Mouse (Mus musculus) liver, adult 2 months (tissue): Measurements from ENCODE around the gene Zfp426. TPM values are rescaled to one million over a fixed set of nuclear protein-coding genes. Genes with fewer than 3 reads are reported as not detected.

Experiments used
- DNase-seq: peaks from one replicate; pipeline ENCODE4 v3.0.0-alpha.2; 2011; ENCODE audit warnings: low read depth, low spot score; ENCODE audit errors: extremely low read depth
- H3K27ac ChIP-seq: fragments of 200-500 bp; replicated peaks from 2 replicates; pipeline ENCODE4 v1.5.1; 2012; ENCODE audit warnings: low read depth, mild to moderate bottlenecking, control low read depth, inconsistent platforms, low read length; ENCODE audit not compliant: insufficient read depth
- H3K27me3 ChIP-seq: fragments of 200-500 bp; 2 replicates; pipeline ENCODE4 v1.6.1; 2012; ENCODE audit warnings: mild to moderate bottlenecking, moderate library complexity, low read length, inconsistent platforms; ENCODE audit not compliant: control insufficient read depth, insufficient read depth
- H3K36me3 ChIP-seq: fragments of 200-500 bp; 2 replicates; pipeline ENCODE4 v1.6.1; 2012; ENCODE audit warnings: low read length, inconsistent platforms; ENCODE audit not compliant: control insufficient read depth, insufficient read depth
- H3K4me1 ChIP-seq: fragments of 200-500 bp; 2 replicates; pipeline ENCODE4 v1.6.1; 2011; ENCODE audit warnings: low read length; ENCODE audit not compliant: control insufficient read depth, insufficient read depth
- H3K4me3 ChIP-seq: fragments of 200-500 bp; 2 replicates; pipeline ENCODE4 v1.5.1; 2011; ENCODE audit warnings: low read depth, mild to moderate bottlenecking, control low read depth, low read length, moderate library complexity; ENCODE audit not compliant: insufficient read depth
- H3K79me2 ChIP-seq: fragments of 200-500 bp; 2 replicates; pipeline ENCODE4 v1.6.1; 2012; ENCODE audit warnings: inconsistent platforms, mild to moderate bottlenecking, low read length, moderate library complexity; ENCODE audit not compliant: control insufficient read depth, insufficient read depth
- H3K9ac ChIP-seq: fragments of 200-500 bp; 2 replicates; pipeline ENCODE4 v1.6.1; 2012; ENCODE audit warnings: low read depth, mild to moderate bottlenecking, control low read depth, inconsistent platforms, low read length
- CTCF ChIP-seq: fragments of 200-500 bp; IDR thresholded peaks from 2 replicates; pipeline ENCODE4 v1.5.1; 2011; ENCODE audit warnings: low read depth, low read length, control low read depth
- POLR2A ChIP-seq: fragments of 200-500 bp; IDR thresholded peaks from 2 replicates; pipeline ENCODE4 v1.6.1; 2011; ENCODE audit warnings: low read length, control low read depth; ENCODE audit not compliant: insufficient read depth; ENCODE audit errors: extremely low read depth
- WGBS: fragments of 180-500 bp; shearing (Covaris S2); methylation state at CpG from one replicate; pipeline ENCODE4 v1.1.7; 2018; 5-methylcytosine and 5-hydroxymethylcytosine counted together
- polyA plus RNA-seq: library from polyadenylated mRNA; depleted of rRNA; stranded (reverse); fragments of >200 nt; gene quantifications from 2 replicates; pipeline ENCODE4 v1.2.3, GENCODE M21; 2012; rRNA removed
- total RNA-seq: library from RNA; depleted of rRNA; stranded (reverse); fragments of >200 nt; gene quantifications from 2 replicates; pipeline ENCODE4 v1.2.3, GENCODE M21; 2014; rRNA removed

Gene Zfp426
- total and polyA plus RNA-seq, 2 experiments, result 2.8 to 10.3 TPM

GRCm38 (mm10) chr9:20451493-20451892 lies 41.1 kb downstream of the Zfp426 start:
- WGBS, result 35% methylated on average over 1 of the region's 1 CpGs
- no peak for TF ChIP-seq CTCF
- Histone ChIP-seq H3K36me3 (peaks cover 24% of the 10 kb centered on the region), H3K4me1 (no peaks in the 10 kb centered on the region), H3K9ac (no peak overlapping the region), H3K27me3 (no peaks in the 10 kb centered on the region), H3K79me2 (peaks cover 15% of the 10 kb centered on the region; the same call in 1 of the 2 replicates), H3K4me3 (no peak overlapping the region), H3K27ac (no peak overlapping the region)
- peak; percentile 62 for DNase-seq

DNA sequence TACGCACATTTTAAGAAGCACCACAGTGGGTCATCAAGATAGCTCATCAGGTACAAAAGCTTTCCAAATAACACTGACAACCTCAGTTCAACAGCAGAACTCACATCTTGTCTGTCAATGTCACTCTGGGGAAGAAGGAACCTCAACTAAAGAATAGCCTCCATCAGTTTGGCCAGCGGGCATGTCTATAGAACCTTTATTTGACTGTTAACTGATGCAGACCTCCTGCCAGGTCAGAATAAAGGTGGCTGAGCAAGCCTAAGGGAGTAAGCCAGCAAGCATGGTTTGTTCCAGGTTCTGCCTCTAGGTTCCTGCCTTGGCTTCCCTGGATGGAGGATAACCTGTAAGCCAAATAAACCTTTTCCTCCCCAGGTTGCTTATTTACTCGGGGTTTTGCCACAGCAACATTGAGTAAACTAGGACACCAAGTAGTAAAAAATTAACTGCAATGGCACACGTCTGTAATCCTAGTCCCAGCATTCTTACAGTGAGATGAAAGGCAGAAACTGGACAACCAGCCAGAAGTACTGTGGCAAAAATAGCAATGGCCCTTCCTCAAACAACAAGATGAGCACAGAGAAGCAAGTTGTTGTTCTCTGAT lies 49.3 kb downstream of the Zfp426 start:
- no peak overlapping the region for H3K4me3 ChIP-seq
- DNase-seq, result peak; percentile 98
- peaks cover 63% of the 10 kb centered on the region for H3K36me3 ChIP-seq

DNA sequence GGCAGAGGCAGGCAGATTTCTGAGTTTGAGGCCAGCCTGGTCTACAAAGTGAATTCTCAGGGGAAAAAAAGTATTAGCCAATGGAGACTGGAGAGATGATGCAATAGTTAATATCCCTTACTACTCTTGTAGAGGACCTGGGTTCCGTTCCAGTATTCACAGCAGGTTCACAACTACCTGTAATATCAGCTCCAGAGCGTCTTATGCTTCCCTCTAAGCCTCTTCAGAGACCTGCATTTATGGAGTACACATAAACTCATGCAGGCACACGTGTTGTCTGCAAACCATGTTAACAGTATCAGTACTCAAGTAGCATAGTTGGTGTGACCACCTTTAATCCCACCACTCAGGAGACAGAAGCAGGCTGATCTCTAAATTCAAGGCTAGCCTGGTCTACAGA lies 62.5 kb downstream of the Zfp426 start:
- no peak overlapping the region for H3K9ac ChIP-seq
- H3K27ac ChIP-seq, result no peak overlapping the region
- H3K36me3 ChIP-seq, result no peaks in the 10 kb centered on the region; the same call in 1 of the 2 replicates
- no peaks in the 10 kb centered on the region for H3K4me1 ChIP-seq
- DNase-seq, result no peak
- H3K79me2 ChIP-seq, result no peaks in the 10 kb centered on the region
- no peak overlapping the region for H3K4me3 ChIP-seq
- WGBS, result 92% methylated on average over 3 of the region's 3 CpGs
- TF ChIP-seq CTCF (no peak), POLR2A (no peak)
- no peaks in the 10 kb centered on the region for H3K27me3 ChIP-seq

More for the DNA sequence above, 49.3 kb downstream of the Zfp426 start:
- WGBS, result 48% methylated on average over 4 of the region's 4 CpGs
- H3K79me2 ChIP-seq, result peaks cover 2% of the 10 kb centered on the region; the same call in 1 of the 2 replicates
- H3K27ac ChIP-seq, result peak overlapping the region; percentile 82; the same call in 1 of the 2 replicates
- no peaks in the 10 kb centered on the region for H3K27me3 ChIP-seq
- peaks cover 6% of the 10 kb centered on the region; the same call in 1 of the 2 replicates for H3K4me1 ChIP-seq
- no peak overlapping the region for H3K9ac ChIP-seq
- no peak for TF ChIP-seq POLR2A
- no peak for TF ChIP-seq CTCF

Other genes with a start within 250 kb of the Zfp426 start
- not detected in 2 replicates for gene Olfr39, start 210.4 kb downstream of the Zfp426 start, total RNA-seq
- not detected in 2 replicates for gene Olfr39, start 210.4 kb downstream of the Zfp426 start, polyA plus RNA-seq
- gene Olfr873, start 194.2 kb downstream of the Zfp426 start, total RNA-seq, result not detected in 2 replicates
- gene Olfr873, start 194.2 kb downstream of the Zfp426 start, polyA plus RNA-seq, result not detected in 2 replicates
- not detected in 2 replicates for gene Olfr18, start 156.7 kb downstream of the Zfp426 start, total RNA-seq
- gene Olfr18, start 156.7 kb downstream of the Zfp426 start, polyA plus RNA-seq, result not detected in 2 replicates
- gene Zfp560, start 107.6 kb downstream of the Zfp426 start, total RNA-seq, result 6.7 and 7.8 TPM in 2 replicates
- 3.5 and 4.6 TPM in 2 replicates for gene Zfp560, start 107.6 kb downstream of the Zfp426 start, polyA plus RNA-seq
- 8.2 and 8.8 TPM in 2 replicates for gene Zfp26, start 32.6 kb downstream of the Zfp426 start, total RNA-seq
- gene Zfp26, start 32.6 kb downstream of the Zfp426 start, polyA plus RNA-seq, result 0.70 and 1.1 TPM in 2 replicates
- gene Zfp266, start 28.7 kb upstream of the Zfp426 start, total RNA-seq, result 24.3 and 28.6 TPM in 2 replicates
- gene Zfp266, start 28.7 kb upstream of the Zfp426 start, polyA plus RNA-seq, result 2.7 and 3.0 TPM in 2 replicates
- gene Zfp846, start 88.5 kb upstream of the Zfp426 start, total RNA-seq, result 2.7 and 4.3 TPM in 2 replicates
- 0.61 and 1.5 TPM in 2 replicates for gene Zfp846, start 88.5 kb upstream of the Zfp426 start, polyA plus RNA-seq
- gene Ubl5, start 150.1 kb upstream of the Zfp426 start, total RNA-seq, result 63.5 and 72.7 TPM in 2 replicates
- gene Ubl5, start 150.1 kb upstream of the Zfp426 start, polyA plus RNA-seq, result 261 and 273 TPM in 2 replicates
- 2.7 and 2.8 TPM in 2 replicates for gene Fbxl12, start 152.0 kb upstream of the Zfp426 start, total RNA-seq
- 9.5 and 16.2 TPM in 2 replicates for gene Fbxl12, start 152.0 kb upstream of the Zfp426 start, polyA plus RNA-seq
- gene Pin1, start 159.3 kb upstream of the Zfp426 start, total RNA-seq, result 7.4 and 8.1 TPM in 2 replicates
- gene Pin1, start 159.3 kb upstream of the Zfp426 start, polyA plus RNA-seq, result 9.0 and 9.5 TPM in 2 replicates